Mouse (Mus musculus): ENCODE measurements around the gene Creld2. TPM values are rescaled to one million over a fixed set of nuclear protein-coding genes. Genes with fewer than 3 reads are reported as not detected.
"Not testable (repeated sequence)": the region's sequence is repeated elsewhere in the genome, so short reads cannot be mapped to it uniquely, and the experiment has no call there.

Gene Creld2
- 59.6 and 72.9 TPM in 2 replicates for polyA plus RNA-seq (2014; fragmentation: Nextera tagmentation; extraction: Ambion mirVana)

- H3K36me3 ChIP-seq (ENCODE audit: control insufficient read depth, insufficient read depth, low read length): peaks cover 12% of the 10 kb centered on the region
- H3K4me2 ChIP-seq (replicated peaks; ENCODE audit: low read depth, low read length): peak within 1 kb of the TSS; percentile 77
- under 1% methylated on average over 88 of the region's 88 CpGs for WGBS
- H3K4me1 ChIP-seq (ENCODE audit: control insufficient read depth, insufficient read depth, low read length): peaks cover 15% of the 10 kb centered on the region; the same call in 1 of the 2 replicates
- no peaks in the 10 kb centered on the region for H3K27me3 ChIP-seq (ENCODE audit: control insufficient read depth, insufficient read depth, low read length)
- peak within 1 kb of the TSS; percentile 61; the same call in 1 of the 2 replicates for H3K27ac ChIP-seq (ENCODE audit: low read length)
- ATAC-seq (ENCODE audit: insufficient number of reproducible peaks, insufficient read depth, low FRiP score, low read depth): peak; percentile 98
- peak within 1 kb of the TSS; percentile 80 for H3K9ac ChIP-seq (replicated peaks; ENCODE audit: low read depth, low read length)
- no peaks in the 10 kb centered on the region for H3K9me3 ChIP-seq (ENCODE audit: control insufficient read depth, low read depth, low read length)
- peak within 1 kb of the TSS; percentile 82 for H3K4me3 ChIP-seq (ENCODE audit: low read depth, low read length)
Measured at GRCm38 (mm10) chr15:88819026-88819905, at the start of gene Creld2, which contains the start of gene Alg12. TSS of gene Creld2 (plus strand) at chr15:88819646. TSS of gene Alg12 (minus strand) at chr15:88819318.

GRCm38 (mm10) chr15:88774630-88775029 is 44.8 kb upstream of the Creld2 start:
- H3K27me3 ChIP-seq (ENCODE audit: control insufficient read depth, insufficient read depth, low read length); H3K4me2 ChIP-seq (replicated peaks; ENCODE audit: low read depth, low read length); H3K9ac ChIP-seq (replicated peaks; ENCODE audit: low read depth, low read length); H3K36me3 ChIP-seq (ENCODE audit: control insufficient read depth, insufficient read depth, low read length); H3K4me3 ChIP-seq (ENCODE audit: low read depth, low read length); H3K9me3 ChIP-seq (ENCODE audit: control insufficient read depth, low read depth, low read length); H3K27ac ChIP-seq (ENCODE audit: low read length); H3K4me1 ChIP-seq (ENCODE audit: control insufficient read depth, insufficient read depth, low read length); ATAC-seq (ENCODE audit: insufficient number of reproducible peaks, insufficient read depth, low FRiP score, low read depth): not testable (repeated sequence)
- WGBS: 91% methylated on average over 5 of the region's 5 CpGs

- no peak overlapping the region for H3K9ac ChIP-seq (replicated peaks; ENCODE audit: low read depth, low read length)
- no peaks in the 10 kb centered on the region for H3K27me3 ChIP-seq (ENCODE audit: control insufficient read depth, insufficient read depth, low read length)
- H3K4me3 ChIP-seq (ENCODE audit: low read depth, low read length): no peak overlapping the region
- no peaks in the 10 kb centered on the region for H3K9me3 ChIP-seq (ENCODE audit: control insufficient read depth, low read depth, low read length)
- no peak for ATAC-seq (ENCODE audit: insufficient number of reproducible peaks, insufficient read depth, low FRiP score, low read depth)
- no peak overlapping the region for H3K4me2 ChIP-seq (replicated peaks; ENCODE audit: low read depth, low read length)
- no peaks in the 10 kb centered on the region for H3K36me3 ChIP-seq (ENCODE audit: control insufficient read depth, insufficient read depth, low read length)
- 84% methylated on average over 4 of the region's 4 CpGs for WGBS
- no peaks in the 10 kb centered on the region for H3K4me1 ChIP-seq (ENCODE audit: control insufficient read depth, insufficient read depth, low read length)
- no peak overlapping the region for H3K27ac ChIP-seq (ENCODE audit: low read length)
Measured at GRCm38 (mm10) chr15:88792140-88792850, 27.2 kb upstream of the Creld2 start.

- H3K4me3 ChIP-seq (ENCODE audit: low read depth, low read length); H3K9me3 ChIP-seq (ENCODE audit: control insufficient read depth, low read depth, low read length); H3K9ac ChIP-seq (replicated peaks; ENCODE audit: low read depth, low read length); H3K36me3 ChIP-seq (ENCODE audit: control insufficient read depth, insufficient read depth, low read length); H3K27ac ChIP-seq (ENCODE audit: low read length); H3K27me3 ChIP-seq (ENCODE audit: control insufficient read depth, insufficient read depth, low read length); H3K4me2 ChIP-seq (replicated peaks; ENCODE audit: low read depth, low read length); ATAC-seq (ENCODE audit: insufficient number of reproducible peaks, insufficient read depth, low FRiP score, low read depth); H3K4me1 ChIP-seq (ENCODE audit: control insufficient read depth, insufficient read depth, low read length): not testable (repeated sequence)
- 92% methylated on average over 4 of the region's 5 CpGs for WGBS
Measured at GRCm38 (mm10) chr15:88794729-88795128, 24.7 kb upstream of the Creld2 start.

- no peak overlapping the region for H3K4me3 ChIP-seq (ENCODE audit: low read depth, low read length)
- no peak overlapping the region for H3K4me2 ChIP-seq (replicated peaks; ENCODE audit: low read depth, low read length)
- H3K27ac ChIP-seq (ENCODE audit: low read length): no peak overlapping the region
- WGBS: 75% methylated on average over 11 of the region's 11 CpGs
- no peak overlapping the region for H3K9ac ChIP-seq (replicated peaks; ENCODE audit: low read depth, low read length)
- H3K27me3 ChIP-seq (ENCODE audit: control insufficient read depth, insufficient read depth, low read length): no peaks in the 10 kb centered on the region
- H3K36me3 ChIP-seq (ENCODE audit: control insufficient read depth, insufficient read depth, low read length): peaks cover 3% of the 10 kb centered on the region; the same call in 1 of the 2 replicates
- no peaks in the 10 kb centered on the region for H3K9me3 ChIP-seq (ENCODE audit: control insufficient read depth, low read depth, low read length)
- no peak for ATAC-seq (ENCODE audit: insufficient number of reproducible peaks, insufficient read depth, low FRiP score, low read depth)
- no peaks in the 10 kb centered on the region for H3K4me1 ChIP-seq (ENCODE audit: control insufficient read depth, insufficient read depth, low read length)
Measured at GRCm38 (mm10) chr15:88799950-88800371, 19.5 kb upstream of the Creld2 start.

GRCm38 (mm10) chr15:88800921-88801354 is 18.5 kb upstream of the Creld2 start:
- no peak overlapping the region for H3K9ac ChIP-seq (replicated peaks; ENCODE audit: low read depth, low read length)
- no peak overlapping the region for H3K4me3 ChIP-seq (ENCODE audit: low read depth, low read length)
- peaks cover 12% of the 10 kb centered on the region for H3K36me3 ChIP-seq (ENCODE audit: control insufficient read depth, insufficient read depth, low read length)
- H3K27me3 ChIP-seq (ENCODE audit: control insufficient read depth, insufficient read depth, low read length): no peaks in the 10 kb centered on the region
- 67% methylated on average over 6 of the region's 6 CpGs for WGBS
- no peaks in the 10 kb centered on the region for H3K9me3 ChIP-seq (ENCODE audit: control insufficient read depth, low read depth, low read length)
- no peak overlapping the region for H3K27ac ChIP-seq (ENCODE audit: low read length)
- no peaks in the 10 kb centered on the region for H3K4me1 ChIP-seq (ENCODE audit: control insufficient read depth, insufficient read depth, low read length)
- H3K4me2 ChIP-seq (replicated peaks; ENCODE audit: low read depth, low read length): no peak overlapping the region
- no peak for ATAC-seq (ENCODE audit: insufficient number of reproducible peaks, insufficient read depth, low FRiP score, low read depth)

- 86% methylated on average over 3 of the region's 3 CpGs for WGBS
Measured at GRCm38 (mm10) chr15:88801903-88802302, 17.5 kb upstream of the Creld2 start.

GRCm38 (mm10) chr15:88802348-88802747 is 17.1 kb upstream of the Creld2 start:
- Histone ChIP-seq H3K4me3 (ENCODE audit: low read depth, low read length) (no peak overlapping the region), H3K9me3 (ENCODE audit: control insufficient read depth, low read depth, low read length) (no peaks in the 10 kb centered on the region), H3K4me1 (ENCODE audit: control insufficient read depth, insufficient read depth, low read length) (no peaks in the 10 kb centered on the region), H3K27me3 (ENCODE audit: control insufficient read depth, insufficient read depth, low read length) (no peaks in the 10 kb centered on the region), H3K4me2 (replicated peaks; ENCODE audit: low read depth, low read length) (no peak overlapping the region), H3K9ac (replicated peaks; ENCODE audit: low read depth, low read length) (no peak overlapping the region), H3K36me3 (ENCODE audit: control insufficient read depth, insufficient read depth, low read length) (peaks cover 16% of the 10 kb centered on the region), H3K27ac (ENCODE audit: low read length) (no peak overlapping the region)
- no peak for ATAC-seq (ENCODE audit: insufficient number of reproducible peaks, insufficient read depth, low FRiP score, low read depth)
- 89% methylated on average over 6 of the region's 6 CpGs for WGBS

More at GRCm38 (mm10) chr15:88801903-88802302, 17.5 kb upstream of the Creld2 start:
- Histone ChIP-seq H3K4me2 (replicated peaks; ENCODE audit: low read depth, low read length) (no peak overlapping the region), H3K4me1 (ENCODE audit: control insufficient read depth, insufficient read depth, low read length) (no peaks in the 10 kb centered on the region), H3K36me3 (ENCODE audit: control insufficient read depth, insufficient read depth, low read length) (peaks cover 16% of the 10 kb centered on the region), H3K9ac (replicated peaks; ENCODE audit: low read depth, low read length) (no peak overlapping the region), H3K27me3 (ENCODE audit: control insufficient read depth, insufficient read depth, low read length) (no peaks in the 10 kb centered on the region), H3K27ac (ENCODE audit: low read length) (no peak overlapping the region), H3K9me3 (ENCODE audit: control insufficient read depth, low read depth, low read length) (no peaks in the 10 kb centered on the region), H3K4me3 (ENCODE audit: low read depth, low read length) (no peak overlapping the region)
- no peak for ATAC-seq (ENCODE audit: insufficient number of reproducible peaks, insufficient read depth, low FRiP score, low read depth)

Data from stomach, embryonic 14.5 days (tissue).